Mouse (Mus musculus) stomach, embryonic 14.5 days (tissue): ENCODE results near the gene Pfkfb2. TPM values are rescaled to one million over a fixed set of nuclear protein-coding genes. Genes with fewer than 3 reads are reported as not detected.

Source experiments
- ATAC-seq: fragments of 200-750 bp; cut with Nextera tagmentation; 2 replicates; pipeline ENCODE4 v1.8.0; 2017; ENCODE audit warnings: low read depth, moderate TSS enrichment; ENCODE audit not compliant: insufficient number of reproducible peaks, insufficient read depth, low FRiP score
- H3K27ac ChIP-seq: fragments of 300-500 bp; sonication (generic); 2 replicates; pipeline ENCODE4 v1.5.1; 2014; ENCODE audit warnings: mild to moderate bottlenecking, low read length, moderate library complexity, mixed read lengths
- H3K27me3 ChIP-seq: fragments of 300-500 bp; sonication (generic); 2 replicates; pipeline ENCODE4 v1.6.1; 2014; ENCODE audit warnings: low read length, control low read depth, mixed read lengths; ENCODE audit not compliant: control insufficient read depth, insufficient read depth
- H3K36me3 ChIP-seq: fragments of 300-500 bp; sonication (generic); 2 replicates; pipeline ENCODE4 v1.6.1; 2014; ENCODE audit warnings: mild to moderate bottlenecking, control low read depth, low read length, moderate library complexity, mixed read lengths; ENCODE audit not compliant: control insufficient read depth, insufficient read depth
- H3K4me1 ChIP-seq: fragments of 300-500 bp; sonication (generic); 2 replicates; pipeline ENCODE4 v1.6.1; 2014; ENCODE audit warnings: low read length, control low read depth, mixed read lengths; ENCODE audit not compliant: control insufficient read depth, insufficient read depth
- H3K4me2 ChIP-seq: fragments of 300-500 bp; sonication (generic); replicated peaks from 2 replicates; pipeline ENCODE4 v1.6.1; 2014; ENCODE audit warnings: low read depth, low read length, control low read depth
- H3K4me3 ChIP-seq: fragments of 300-500 bp; sonication (generic); 2 replicates; pipeline ENCODE4 v1.5.1; 2014; ENCODE audit warnings: low read depth, low read length, control low read depth
- H3K9ac ChIP-seq: fragments of 300-500 bp; sonication (generic); replicated peaks from 2 replicates; pipeline ENCODE4 v1.6.1; 2014; ENCODE audit warnings: low read depth, mild to moderate bottlenecking, control low read depth, low read length, moderate library complexity, mixed read lengths
- H3K9me3 ChIP-seq: fragments of 300-500 bp; sonication (generic); 2 replicates; pipeline ENCODE4 v1.6.1; 2016; ENCODE audit warnings: low read depth, low read length, control low read depth; ENCODE audit not compliant: control insufficient read depth
- WGBS: fragments of 180-500 bp; shearing (Covaris S2); extraction: QIAGEN DNeasy Blood & Tissue Kit; methylation state at CpG from one replicate; pipeline ENCODE4 v1.1.7; 2014; 5-methylcytosine and 5-hydroxymethylcytosine counted together
- polyA plus RNA-seq: library from polyadenylated mRNA; unstranded; fragments of >200 nt; fragmentation: Nextera tagmentation; extraction: Ambion mirVana; gene quantifications from 2 replicates; pipeline ENCODE4 v1.2.1, GENCODE M21; 2014

Gene Pfkfb2
- polyA plus RNA-seq, 1 experiment from 2014 or later = 11.1 TPM

GRCm38 (mm10) chr1:130764027-130764461 is 35.0 kb upstream of the Pfkfb2 start:
- no peak overlapping the region for H3K9ac ChIP-seq
- ATAC-seq = peak; percentile 92
- no peaks in the 10 kb centered on the region for H3K4me1 ChIP-seq
- H3K27ac ChIP-seq = peak overlapping the region; percentile 56; the same call in 1 of the 2 replicates
- H3K36me3 ChIP-seq = no peaks in the 10 kb centered on the region
- H3K27me3 ChIP-seq = no peaks in the 10 kb centered on the region
- H3K4me2 ChIP-seq = no peak overlapping the region
- H3K9me3 ChIP-seq = no peaks in the 10 kb centered on the region
- WGBS = 64% methylated on average over 12 of the region's 12 CpGs
- H3K4me3 ChIP-seq = no peak overlapping the region

DNA sequence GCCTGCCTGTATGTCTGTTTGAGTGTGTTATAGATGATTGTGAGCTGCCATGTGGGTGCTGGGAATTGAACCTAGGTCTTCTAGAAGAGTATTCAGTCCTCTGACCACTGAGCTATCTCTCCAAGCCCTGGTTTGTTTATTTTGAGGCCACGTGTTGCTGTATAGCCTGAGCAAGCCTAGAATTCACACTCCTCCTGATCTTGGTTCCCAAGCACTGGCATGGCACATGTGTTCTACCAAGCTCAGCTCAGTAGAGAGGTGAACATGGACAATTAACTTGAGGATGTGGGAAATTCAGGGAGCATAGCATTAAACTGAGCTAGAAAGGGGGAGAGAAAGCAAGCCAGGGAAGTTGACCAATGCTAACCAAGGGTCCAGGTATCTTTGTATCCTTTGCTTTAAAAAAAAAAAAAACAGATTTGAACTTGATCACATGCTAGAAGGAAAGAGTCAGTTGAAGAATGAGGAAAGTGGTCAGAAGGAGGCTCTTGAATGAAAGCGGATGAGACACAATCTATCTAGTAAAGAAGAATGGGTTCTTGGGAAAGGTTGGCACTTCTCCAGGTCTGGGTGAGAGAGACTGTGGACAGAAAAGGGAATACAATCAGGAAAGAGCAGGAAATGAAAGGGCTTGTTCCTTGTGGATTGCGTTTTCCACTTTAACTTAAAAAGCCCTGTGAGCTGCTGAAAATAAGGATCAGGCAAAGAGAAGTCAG is 33.1 kb upstream of the Pfkfb2 start:
- WGBS = 66% methylated on average over 3 of the region's 3 CpGs

DNA sequence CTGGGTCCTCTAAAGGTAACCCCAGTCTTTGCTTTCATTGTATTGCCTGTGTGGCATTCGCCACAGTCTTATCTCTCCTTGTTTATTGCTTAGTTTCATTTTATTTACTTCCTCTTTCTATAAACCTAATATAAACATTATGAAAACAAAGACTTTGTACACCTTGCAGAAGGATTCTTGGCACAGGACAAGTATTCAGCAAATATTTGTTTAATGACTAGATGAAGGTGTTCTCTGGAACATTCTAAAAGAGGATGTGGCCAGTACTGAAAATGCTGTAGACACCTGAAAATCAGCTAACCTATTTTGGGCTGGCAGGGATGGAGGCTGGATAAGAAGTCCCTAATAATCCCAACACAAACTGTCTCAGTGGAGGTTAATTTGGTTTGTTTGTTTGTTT is 32.5 kb upstream of the Pfkfb2 start:
- H3K4me3 ChIP-seq = no peak overlapping the region
- no peaks in the 10 kb centered on the region for H3K9me3 ChIP-seq
- no peaks in the 10 kb centered on the region for H3K36me3 ChIP-seq
- H3K4me1 ChIP-seq = no peaks in the 10 kb centered on the region
- H3K27me3 ChIP-seq = no peaks in the 10 kb centered on the region
- WGBS = 65% methylated on average over 1 of the region's 1 CpGs
- no peak for ATAC-seq
- no peak overlapping the region for H3K27ac ChIP-seq
- H3K9ac ChIP-seq = no peak overlapping the region
- H3K4me2 ChIP-seq = no peak overlapping the region

More for the DNA sequence above, 33.1 kb upstream of the Pfkfb2 start:
- H3K27me3 ChIP-seq = no peaks in the 10 kb centered on the region
- no peak for ATAC-seq
- no peaks in the 10 kb centered on the region for H3K4me1 ChIP-seq
- no peaks in the 10 kb centered on the region for H3K9me3 ChIP-seq
- H3K4me2 ChIP-seq = no peak overlapping the region
- no peak overlapping the region for H3K9ac ChIP-seq
- no peak overlapping the region for H3K4me3 ChIP-seq
- no peak overlapping the region for H3K27ac ChIP-seq
- no peaks in the 10 kb centered on the region for H3K36me3 ChIP-seq

DNA sequence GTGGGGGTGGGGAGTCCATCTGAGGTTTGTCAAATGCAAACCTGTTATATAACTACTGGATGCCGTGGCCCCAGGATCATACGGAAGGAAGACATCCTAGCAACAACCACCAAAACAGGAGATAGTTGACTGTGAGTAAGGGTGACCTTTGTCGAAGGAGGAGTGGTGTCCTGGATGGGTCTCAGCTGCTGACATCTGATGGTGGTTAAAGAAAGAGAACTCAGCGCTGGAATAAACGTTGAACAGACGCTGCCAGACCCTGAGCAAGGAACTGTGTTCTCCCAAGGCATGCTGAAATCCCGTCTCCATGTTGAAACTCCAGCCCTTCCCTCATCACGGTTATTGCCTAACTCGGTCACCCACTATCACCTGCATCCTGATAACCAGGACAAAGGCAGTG is 30.6 kb upstream of the Pfkfb2 start:
- H3K36me3 ChIP-seq = no peaks in the 10 kb centered on the region
- H3K9me3 ChIP-seq = no peaks in the 10 kb centered on the region
- H3K9ac ChIP-seq = no peak overlapping the region
- H3K27ac ChIP-seq = no peak overlapping the region
- no peak overlapping the region for H3K4me3 ChIP-seq
- no peaks in the 10 kb centered on the region for H3K27me3 ChIP-seq
- H3K4me2 ChIP-seq = no peak overlapping the region
- H3K4me1 ChIP-seq = no peaks in the 10 kb centered on the region
- ATAC-seq = no peak
- 57% methylated on average over 9 of the region's 9 CpGs for WGBS

- no peaks in the 10 kb centered on the region for H3K4me1 ChIP-seq
- no peak overlapping the region for H3K27ac ChIP-seq
- ATAC-seq = no peak
- H3K9me3 ChIP-seq = no peaks in the 10 kb centered on the region
- H3K27me3 ChIP-seq = no peaks in the 10 kb centered on the region
- no peaks in the 10 kb centered on the region for H3K36me3 ChIP-seq
- no peak overlapping the region for H3K4me2 ChIP-seq
- H3K4me3 ChIP-seq = no peak overlapping the region
- 82% methylated on average over 3 of the region's 3 CpGs for WGBS
- H3K9ac ChIP-seq = no peak overlapping the region
Measured at GRCm38 (mm10) chr1:130746819-130747218, 17.8 kb upstream of the Pfkfb2 start.

DNA sequence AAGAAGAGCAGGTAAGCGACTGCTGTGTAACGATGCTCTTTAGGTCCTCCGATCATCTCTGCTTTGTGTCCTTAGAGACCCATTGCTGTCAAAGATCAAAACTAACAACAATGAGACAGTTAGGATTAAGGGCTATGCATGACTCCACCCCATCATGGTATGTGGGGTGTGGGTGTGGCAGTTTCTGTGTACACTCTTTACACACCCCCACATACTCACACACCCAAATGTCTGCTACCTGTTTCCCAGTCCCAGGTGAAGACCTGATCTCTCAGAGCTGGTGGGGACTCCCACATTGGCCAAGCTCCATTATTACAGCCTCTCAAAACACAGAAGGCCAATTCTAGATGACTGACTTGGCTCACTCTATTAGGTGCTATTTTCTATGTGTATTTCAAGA is 16.5 kb upstream of the Pfkfb2 start:
- no peaks in the 10 kb centered on the region for H3K27me3 ChIP-seq
- 85% methylated on average over 3 of the region's 3 CpGs for WGBS
- ATAC-seq = no peak
- no peak overlapping the region for H3K9ac ChIP-seq
- 0 out of 2 replicates have a peak, but pooled peaks cover 6% of the 10 kb centered on the region for H3K4me1 ChIP-seq
- no peak overlapping the region for H3K27ac ChIP-seq
- no peaks in the 10 kb centered on the region for H3K9me3 ChIP-seq
- no peaks in the 10 kb centered on the region for H3K36me3 ChIP-seq
- H3K4me2 ChIP-seq = no peak overlapping the region
- no peak overlapping the region for H3K4me3 ChIP-seq

GRCm38 (mm10) chr1:130744961-130745360 is 15.9 kb upstream of the Pfkfb2 start:
- H3K9me3 ChIP-seq = no peaks in the 10 kb centered on the region
- H3K4me1 ChIP-seq = 0 out of 2 replicates have a peak, but pooled peaks cover 10% of the 10 kb centered on the region
- WGBS = 88% methylated on average over 5 of the region's 5 CpGs
- H3K27ac ChIP-seq = no peak overlapping the region
- no peak overlapping the region for H3K4me2 ChIP-seq
- no peaks in the 10 kb centered on the region for H3K27me3 ChIP-seq
- no peak overlapping the region for H3K9ac ChIP-seq
- ATAC-seq = no peak
- no peak overlapping the region for H3K4me3 ChIP-seq
- no peaks in the 10 kb centered on the region for H3K36me3 ChIP-seq

GRCm38 (mm10) chr1:130744217-130744616 is 15.2 kb upstream of the Pfkfb2 start:
- ATAC-seq = no peak
- H3K27me3 ChIP-seq = no peaks in the 10 kb centered on the region
- H3K27ac ChIP-seq = no peak overlapping the region
- H3K9ac ChIP-seq = no peak overlapping the region
- WGBS = 64% methylated on average over 2 of the region's 2 CpGs
- no peaks in the 10 kb centered on the region for H3K36me3 ChIP-seq
- H3K9me3 ChIP-seq = no peaks in the 10 kb centered on the region
- no peak overlapping the region for H3K4me3 ChIP-seq
- H3K4me2 ChIP-seq = no peak overlapping the region
- H3K4me1 ChIP-seq = 0 out of 2 replicates have a peak, but pooled peaks cover 11% of the 10 kb centered on the region

- WGBS = 94% methylated on average over 1 of the region's 1 CpGs
- no peak for ATAC-seq
- Histone ChIP-seq H3K36me3 (no peaks in the 10 kb centered on the region), H3K4me1 (0 out of 2 replicates have a peak, but pooled peaks cover 11% of the 10 kb centered on the region), H3K4me2 (no peak overlapping the region), H3K9ac (no peak overlapping the region), H3K27me3 (no peaks in the 10 kb centered on the region), H3K4me3 (no peak overlapping the region), H3K27ac (no peak overlapping the region), H3K9me3 (no peaks in the 10 kb centered on the region)
Measured at GRCm38 (mm10) chr1:130743775-130744174, 14.7 kb upstream of the Pfkfb2 start.
